Mouse (Mus musculus) C2C12 (cell line): Measurements from ENCODE around the gene Cmtm4. TPM values are rescaled to one million over a fixed set of nuclear protein-coding genes. Genes with fewer than 3 reads are reported as not detected.
"Not testable (repeated sequence)": the region's sequence is repeated elsewhere in the genome, so short reads cannot be mapped to it uniquely, and the experiment has no call there.

Experiments
- H3K27me3 ChIP-seq: one replicate; pipeline ENCODE4 v1.6.1; 2011; ENCODE audit not compliant: control insufficient read depth, insufficient read depth, insufficient read length
- H3K36me3 ChIP-seq: one replicate; pipeline ENCODE4 v1.6.1; 2011; ENCODE audit not compliant: control insufficient read depth, insufficient read depth
- H3K4me3 ChIP-seq: one replicate; pipeline ENCODE4 v1.5.1; 2011; ENCODE audit warnings: mild to moderate bottlenecking, control low read depth; ENCODE audit not compliant: poor library complexity, insufficient read depth, severe bottlenecking
- H3K79me2 ChIP-seq: one replicate; pipeline ENCODE4 v1.6.1; 2011; ENCODE audit not compliant: control insufficient read depth, insufficient read depth
- H3K79me3 ChIP-seq: one replicate; pipeline ENCODE4 v1.6.1; 2011; ENCODE audit warnings: low read depth, control low read depth
- H3ac ChIP-seq: one replicate; pipeline ENCODE3; 2011; ENCODE audit warnings: low read depth; ENCODE audit not compliant: control insufficient read depth, insufficient read length
- CEBPB ChIP-seq: IDR thresholded peaks from one replicate; pipeline ENCODE4 v1.6.1; 2011; ENCODE audit warnings: low read depth, mild to moderate bottlenecking, control low read depth, moderate library complexity
- CTCF ChIP-seq: IDR thresholded peaks from one replicate; pipeline ENCODE4 v1.5.1; 2011; ENCODE audit not compliant: control insufficient read depth, insufficient read depth, insufficient read length
- FOSL1 ChIP-seq: IDR thresholded peaks from one replicate; pipeline ENCODE4 v1.8.0; 2011; ENCODE audit warnings: mild to moderate bottlenecking, low read length; ENCODE audit not compliant: poor library complexity, insufficient read depth, severe bottlenecking
- MAX ChIP-seq: IDR thresholded peaks from one replicate; pipeline ENCODE4 v1.6.1; 2011; ENCODE audit warnings: mild to moderate bottlenecking, control low read depth
- MYOD1 ChIP-seq: IDR thresholded peaks from one replicate; pipeline ENCODE4 v1.6.1; 2011; ENCODE audit warnings: low read depth; ENCODE audit not compliant: control insufficient read depth, insufficient read length
- MYOG ChIP-seq: IDR thresholded peaks from one replicate; pipeline ENCODE4 v1.6.1; 2011; ENCODE audit not compliant: control insufficient read depth, insufficient read length; ENCODE audit errors: extremely low read depth
- USF1 ChIP-seq: IDR thresholded peaks from one replicate; pipeline ENCODE4 v1.6.1; 2011; ENCODE audit warnings: low read depth, mild to moderate bottlenecking, control low read depth, moderate library complexity
- polyA plus RNA-seq: library from polyadenylated mRNA; unstranded; fragments of >200 nt; fragmentation: generic; extraction: Trizol; gene quantifications from one replicate; pipeline ENCODE4 v1.2.1, GENCODE M21; 2012; ENCODE audit warnings: missing spikeins

Gene Cmtm4
- polyA plus RNA-seq, 1 experiment = 11.3 TPM

DNA sequence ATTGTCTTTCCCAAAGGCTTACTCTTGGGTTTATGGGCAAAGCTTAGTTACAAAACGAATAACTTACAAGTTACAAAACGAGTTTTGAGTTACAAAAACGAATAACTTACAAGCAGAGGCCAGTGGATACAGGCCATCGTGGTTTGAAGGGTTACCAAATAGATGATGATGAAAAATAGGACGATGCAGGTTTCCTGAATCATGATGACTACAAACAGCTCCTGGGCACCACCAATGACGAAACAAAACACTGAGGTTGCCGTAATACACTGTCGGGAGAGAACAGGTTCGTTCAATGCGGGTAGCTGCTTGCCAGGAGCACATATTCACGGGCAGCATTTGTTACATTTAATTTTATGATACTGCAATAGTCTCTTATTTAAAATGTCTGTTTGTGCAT is 90.6 kb downstream of the Cmtm4 start:
- no peaks in the 10 kb centered on the region for H3K36me3 ChIP-seq
- peaks cover 4% of the 10 kb centered on the region for H3K27me3 ChIP-seq
- TF ChIP-seq MYOG (no peak), FOSL1 (no peak), CTCF (no peak), MAX (no peak), CEBPB (no peak), USF1 (no peak), MYOD1 (no peak)
- no peaks in the 10 kb centered on the region for H3K79me2 ChIP-seq
- H3ac ChIP-seq = no peak overlapping the region
- H3K4me3 ChIP-seq = no peak overlapping the region
- H3K79me3 ChIP-seq = no peaks in the 10 kb centered on the region

DNA sequence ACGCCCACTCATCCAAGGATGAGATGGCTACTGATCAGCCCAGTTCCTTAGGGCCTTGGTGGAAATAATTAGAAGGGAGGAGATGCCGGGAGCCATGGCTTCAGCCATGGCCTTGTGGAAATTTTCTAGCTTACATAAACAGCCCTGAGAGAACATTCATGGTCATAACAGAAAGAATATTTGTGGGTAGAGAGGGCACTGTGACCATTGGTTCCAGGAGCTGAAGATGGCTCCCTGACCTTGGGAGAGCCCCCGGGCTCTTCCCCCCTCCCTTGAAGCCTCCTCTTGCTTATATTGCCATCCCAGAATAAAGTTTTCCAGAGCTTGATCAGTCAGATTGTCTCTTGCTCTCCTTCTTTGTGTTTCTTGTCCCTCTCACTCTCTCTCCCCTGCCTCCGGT is 93.1 kb downstream of the Cmtm4 start:
- not testable (repeated sequence) for H3K36me3 ChIP-seq, H3K79me3 ChIP-seq, H3ac ChIP-seq, H3K4me3 ChIP-seq, H3K27me3 ChIP-seq, H3K79me2 ChIP-seq

GRCm38 (mm10) chr8:104301577-104301976 is 94.0 kb downstream of the Cmtm4 start:
- H3K36me3 ChIP-seq, H3K27me3 ChIP-seq, H3ac ChIP-seq, H3K4me3 ChIP-seq, H3K79me2 ChIP-seq, H3K79me3 ChIP-seq: not testable (repeated sequence)

Other genes starting within 250 kb of the Cmtm4 start
- gene Bean1, start 225.4 kb downstream of the Cmtm4 start, polyA plus RNA-seq = 0.13 TPM
- 11.7 TPM for gene Tk2, start 147.2 kb downstream of the Cmtm4 start, polyA plus RNA-seq
- gene Cklf, start 144.9 kb downstream of the Cmtm4 start, polyA plus RNA-seq = 19.4 TPM
- not detected for gene Cmtm2a, start 102.6 kb downstream of the Cmtm4 start, polyA plus RNA-seq
- gene Gm45711, start 85.7 kb downstream of the Cmtm4 start, polyA plus RNA-seq = not detected
- gene Cmtm1, start 85.7 kb downstream of the Cmtm4 start, polyA plus RNA-seq = not detected
- gene Gm11020, start 74.2 kb downstream of the Cmtm4 start, polyA plus RNA-seq = not detected
- not detected for gene Cmtm2b, start 73.6 kb downstream of the Cmtm4 start, polyA plus RNA-seq
- gene Cmtm3, start 56.4 kb downstream of the Cmtm4 start, polyA plus RNA-seq = 86.5 TPM
- gene Dync1li2, start 47.2 kb upstream of the Cmtm4 start, polyA plus RNA-seq = 26.8 TPM
- not detected for gene Terb1, start 114.1 kb upstream of the Cmtm4 start, polyA plus RNA-seq
- gene Nae1, start 138.8 kb upstream of the Cmtm4 start, polyA plus RNA-seq = 13.8 TPM
- gene Car7, start 138.9 kb upstream of the Cmtm4 start, polyA plus RNA-seq = 0.16 TPM
- 2.6 TPM for gene Pdp2, start 195.6 kb upstream of the Cmtm4 start, polyA plus RNA-seq
- not detected for gene Cdh16, start 228.6 kb upstream of the Cmtm4 start, polyA plus RNA-seq
- 8.5 TPM for gene Rrad, start 235.5 kb upstream of the Cmtm4 start, polyA plus RNA-seq
- gene Ciao2b, start 246.2 kb upstream of the Cmtm4 start, polyA plus RNA-seq = 180 TPM